Mouse (Mus musculus) bone marrow macrophage, adult 2 months (primary cell): Measurements from ENCODE around the gene Vtn.

Experiments
- CTCF ChIP-seq: IDR thresholded peaks from 2 replicates; pipeline ENCODE4 v1.5.1; 2012; ENCODE audit warnings: low read depth, mild to moderate bottlenecking, low read length, moderate library complexity
- POLR2A ChIP-seq: IDR thresholded peaks from 2 replicates; pipeline ENCODE4 v1.6.1; 2012; ENCODE audit warnings: mild to moderate bottlenecking, low read depth, low read length, borderline replicate concordance

GRCm38 (mm10) chr11:78453675-78454074 lies 45.2 kb upstream of the Vtn start:
- TF ChIP-seq CTCF (peak; percentile 98), POLR2A (no peak)
